Mouse (Mus musculus) myocyte (in vitro differentiated cells): ENCODE measurements around the gene Cdc6.

Source experiments
- CEBPB ChIP-seq: IDR thresholded peaks from 2 replicates; pipeline ENCODE4 v1.6.1; 2011; ENCODE audit warnings: mild to moderate bottlenecking, moderate library complexity; ENCODE audit not compliant: poor library complexity, insufficient read depth, severe bottlenecking
- E2F4 ChIP-seq: IDR thresholded peaks from one replicate; pipeline ENCODE4 v1.6.1; 2011; ENCODE audit warnings: mild to moderate bottlenecking, control low read depth, moderate library complexity; ENCODE audit not compliant: insufficient read depth
- MAX ChIP-seq: IDR thresholded peaks from one replicate; pipeline ENCODE4 v1.6.1; 2011; ENCODE audit warnings: low read depth, mild to moderate bottlenecking, control low read depth
- MYOD1 ChIP-seq, 3 experiments: IDR thresholded peaks; one replicate each; pipeline ENCODE4 v1.6.1; 2011; ENCODE audit warnings: control low read depth in 2 of 3, low read depth in 2 of 3, mild to moderate bottlenecking in 2 of 3, moderate library complexity in 1 of 3; ENCODE audit not compliant: insufficient read length in 2 of 3, control insufficient read depth in 1 of 3
- MYOG ChIP-seq, 3 experiments: IDR thresholded peaks; one replicate each; pipeline ENCODE4 v1.6.1; 2011; ENCODE audit warnings: control low read depth in 2 of 3, low read depth in 2 of 3, mild to moderate bottlenecking in 2 of 3; ENCODE audit not compliant: insufficient read length in 2 of 3, control insufficient read depth in 1 of 3, insufficient read depth in 1 of 3
- POLR2A ChIP-seq: IDR thresholded peaks from one replicate; pipeline ENCODE4 v1.6.1; 2011; ENCODE audit warnings: low read depth, mild to moderate bottlenecking, control low read depth, moderate library complexity; ENCODE audit not compliant: insufficient read length
- POLR2AphosphoS2 ChIP-seq: IDR thresholded peaks from one replicate; pipeline ENCODE4 v1.6.1; 2011; ENCODE audit warnings: low read depth, control low read depth; ENCODE audit not compliant: insufficient read length
- REST ChIP-seq: IDR thresholded peaks from one replicate; pipeline ENCODE4 v1.6.1; 2011; ENCODE audit warnings: mild to moderate bottlenecking, control low read depth, moderate library complexity; ENCODE audit not compliant: insufficient read depth, insufficient read length
- SRF ChIP-seq: IDR thresholded peaks from one replicate; pipeline ENCODE4 v1.6.1; 2011; ENCODE audit warnings: low read depth; ENCODE audit not compliant: control insufficient read depth, insufficient read length
- TCF12 ChIP-seq: IDR thresholded peaks from one replicate; pipeline ENCODE4 v1.6.1; 2011; ENCODE audit warnings: mild to moderate bottlenecking, control low read depth; ENCODE audit not compliant: poor library complexity, insufficient read depth, severe bottlenecking
- TCF3 ChIP-seq: IDR thresholded peaks from one replicate; pipeline ENCODE4 v1.6.1; 2011; ENCODE audit warnings: low read depth, control low read depth; ENCODE audit not compliant: insufficient read length
- USF1 ChIP-seq: IDR thresholded peaks from one replicate; pipeline ENCODE4 v1.6.1; 2011; ENCODE audit warnings: low read depth, mild to moderate bottlenecking, control low read depth, moderate library complexity

DNA sequence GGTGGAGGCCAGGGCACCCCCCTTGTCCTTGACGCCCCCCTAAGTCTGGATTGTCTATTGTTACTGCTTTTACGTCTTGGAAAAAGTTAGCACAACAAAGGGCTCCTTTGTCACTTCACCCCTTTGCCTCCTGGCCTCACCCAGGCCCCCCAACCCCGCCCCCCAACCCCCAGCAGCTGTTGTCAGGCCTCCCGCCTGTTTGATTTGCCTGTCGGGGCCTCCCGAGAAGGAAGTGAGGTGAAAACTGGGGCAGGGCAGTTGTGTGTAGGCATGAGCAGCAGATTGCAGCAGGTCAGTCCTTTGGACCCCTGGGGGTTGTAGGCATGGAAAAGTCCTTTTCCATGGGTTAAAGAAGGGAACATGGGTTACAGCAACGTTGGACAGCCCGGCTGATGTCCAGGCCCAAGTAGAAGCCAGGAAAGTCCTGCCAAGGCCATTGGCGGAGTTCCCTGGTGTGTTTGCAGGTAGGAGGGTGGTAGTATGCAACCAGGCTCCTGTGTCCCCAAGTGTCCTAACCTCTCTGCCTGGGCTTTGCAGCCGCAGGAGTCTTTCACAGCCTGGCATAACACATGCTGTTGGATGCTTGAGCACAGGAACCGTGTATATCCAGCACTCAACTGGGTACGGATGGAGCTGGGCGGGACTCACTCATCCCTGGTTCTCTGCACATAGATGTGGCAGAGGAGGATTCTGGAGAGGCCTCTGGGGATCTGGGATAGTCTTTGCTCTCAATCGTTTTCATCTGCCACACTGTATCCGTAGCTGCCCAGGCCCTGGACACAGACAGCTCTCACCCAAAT lies 57.2 kb downstream of the Cdc6 start:
- TF ChIP-seq POLR2A (no peak), SRF (no peak), POLR2AphosphoS2 (no peak), USF1 (no peak), MAX (no peak), CEBPB (no peak), E2F4 (no peak), MYOD1 (IDR thresholded peaks at IDR 0.05; ENCODE audit: control insufficient read depth in 1 of 3, insufficient read length in 2 of 3, low read depth in 2 of 3) (peak in 1 of 3 experiments; percentile 63), TCF12 (no peak), MYOG (IDR thresholded peaks at IDR 0.05; ENCODE audit: control insufficient read depth in 1 of 3, insufficient read depth in 1 of 3, insufficient read length in 2 of 3, low read depth in 2 of 3) (peak in 1 of 3 experiments; percentile 40), REST (no peak), TCF3 (no peak)
